Mouse (Mus musculus): Measurements from ENCODE around the gene Rarres2.

DNA sequence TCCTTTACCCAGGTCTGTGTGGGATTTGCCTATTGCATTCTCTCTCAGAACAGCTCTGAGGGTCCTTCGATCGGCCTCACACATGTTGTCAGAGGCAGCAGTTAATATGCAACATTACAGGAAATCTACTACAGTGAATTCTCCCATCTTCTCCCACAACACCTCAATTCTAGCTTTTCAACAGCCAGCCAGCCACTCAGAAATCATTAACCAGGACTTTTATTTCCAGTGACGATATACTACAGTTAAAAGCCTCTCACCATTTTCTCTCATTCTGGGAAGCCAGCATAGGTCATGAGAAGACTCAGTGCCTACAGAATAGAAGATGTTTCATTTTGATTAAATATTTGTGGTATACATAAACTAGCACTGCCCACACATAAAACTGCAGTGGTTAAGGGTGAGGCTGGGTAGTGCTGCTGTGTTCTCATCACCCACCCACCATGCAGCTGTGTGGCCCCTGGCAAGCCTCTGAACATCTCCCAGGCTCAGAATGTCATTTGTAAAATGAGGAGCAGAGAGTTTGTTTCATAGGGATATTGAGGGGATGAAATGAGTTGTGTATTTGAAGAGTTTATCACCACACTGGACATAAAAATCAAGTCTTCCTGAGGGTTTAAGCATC, 18.7 kb upstream of the Rarres2 start:
- TF ChIP-seq GATA1 (IDR thresholded peaks at IDR 0.05; ENCODE audit: low read length) (no peak), TAL1 (IDR thresholded peaks at IDR 0.05; ENCODE audit: low read length) (no peak)
